Mouse (Mus musculus) naive thymus-derived CD4-positive, alpha-beta T cell, adult 2 months (primary cell): Measurements from ENCODE around the gene Smtn.

Experiments used
- DNase-seq: peaks from one replicate; pipeline ENCODE4 v3.0.0-alpha.2; 2011; ENCODE audit warnings: low read depth

Smtn gene

DNA sequence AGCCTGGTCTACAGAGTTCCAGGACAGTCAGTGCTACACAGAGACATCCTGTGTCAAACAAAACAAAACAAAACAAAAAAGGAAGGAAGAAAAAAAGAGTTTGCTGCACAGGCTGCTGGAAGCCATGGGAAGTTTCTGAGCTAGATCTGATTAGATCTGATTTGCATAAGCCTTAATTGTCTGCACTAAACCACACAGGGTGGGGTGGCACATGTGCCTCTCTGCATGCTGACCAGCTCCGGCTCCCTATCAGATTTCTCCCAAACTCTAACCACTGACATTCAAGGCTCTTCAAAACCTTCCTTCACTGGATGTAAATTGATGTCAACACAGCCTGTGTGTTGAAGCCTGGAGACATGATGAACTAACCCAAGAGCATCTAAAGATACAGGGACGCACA lies 6.6 kb upstream of the Smtn start:
- DNase-seq, result no peak

DNA sequence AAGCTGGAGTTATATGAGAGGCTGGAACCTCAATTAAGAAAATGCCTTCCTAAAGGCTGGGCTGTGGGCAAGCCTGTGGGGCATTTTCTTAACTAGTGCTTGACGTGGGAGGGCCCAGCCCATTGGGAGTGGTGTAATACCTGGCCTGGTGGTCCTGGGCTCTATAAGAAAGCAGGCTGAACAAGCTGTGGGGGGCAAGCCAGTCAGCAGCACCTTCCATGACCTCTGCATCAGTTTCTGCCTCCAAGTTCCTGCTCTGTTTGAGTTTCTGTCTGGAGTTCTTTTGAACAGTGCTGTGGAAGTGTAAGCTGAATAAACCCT lies 5.8 kb upstream of the Smtn start:
- no peak for DNase-seq

DNA sequence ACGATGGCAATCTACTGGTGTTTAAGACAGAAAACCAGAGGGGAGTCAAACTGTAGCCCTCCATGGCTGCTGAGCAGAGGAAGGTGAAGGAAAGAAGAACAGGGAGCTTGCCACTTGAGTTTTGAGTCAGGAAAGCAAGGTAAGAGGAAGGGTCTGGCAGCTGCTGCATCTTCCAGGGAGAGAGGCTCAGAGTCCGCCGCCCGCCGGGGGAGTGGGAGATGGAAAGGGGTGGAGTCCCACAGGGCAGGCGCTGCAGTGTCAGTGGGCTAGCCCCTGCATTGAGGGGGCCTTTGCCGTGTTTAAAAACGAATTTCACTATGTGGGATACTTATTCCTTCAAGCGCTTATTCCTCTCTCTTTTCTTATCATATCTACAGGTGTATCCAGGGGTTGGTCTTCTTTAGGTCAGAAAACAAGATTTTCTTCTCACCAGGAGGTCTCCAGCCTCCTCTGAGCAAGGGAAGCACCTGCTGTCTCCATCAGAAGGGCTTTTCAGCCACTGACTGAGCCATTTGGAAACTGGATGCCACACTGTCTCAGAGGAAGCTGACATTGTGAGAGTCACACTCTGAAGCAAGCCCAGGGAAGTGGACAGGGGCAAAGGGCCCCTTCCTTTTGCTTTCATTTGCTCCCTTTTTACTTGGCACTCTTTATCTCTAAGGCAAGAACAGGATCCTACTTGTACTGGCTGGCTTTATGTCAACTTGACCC lies 5.3 kb upstream of the Smtn start:
- DNase-seq, result no peak

DNA sequence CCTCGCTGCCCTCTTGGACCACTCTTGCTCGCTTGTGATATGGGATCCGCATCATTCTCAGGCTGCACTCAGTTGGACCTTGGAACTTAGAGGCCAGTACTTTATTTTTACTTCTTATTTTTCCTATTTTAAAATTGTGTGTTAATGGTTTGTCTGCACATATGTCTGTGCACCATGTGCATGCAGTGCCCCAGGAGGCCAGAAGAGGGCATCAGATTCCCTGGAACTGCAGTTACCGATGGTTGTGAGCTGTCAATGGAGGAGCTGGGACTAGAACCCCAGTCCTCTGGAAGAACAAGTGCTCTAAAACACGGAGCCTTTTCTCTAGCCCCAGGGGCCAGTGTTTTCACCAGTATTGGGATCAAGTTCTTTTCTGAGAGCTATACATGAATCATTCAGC lies 4.0 kb upstream of the Smtn start:
- no peak for DNase-seq

DNA sequence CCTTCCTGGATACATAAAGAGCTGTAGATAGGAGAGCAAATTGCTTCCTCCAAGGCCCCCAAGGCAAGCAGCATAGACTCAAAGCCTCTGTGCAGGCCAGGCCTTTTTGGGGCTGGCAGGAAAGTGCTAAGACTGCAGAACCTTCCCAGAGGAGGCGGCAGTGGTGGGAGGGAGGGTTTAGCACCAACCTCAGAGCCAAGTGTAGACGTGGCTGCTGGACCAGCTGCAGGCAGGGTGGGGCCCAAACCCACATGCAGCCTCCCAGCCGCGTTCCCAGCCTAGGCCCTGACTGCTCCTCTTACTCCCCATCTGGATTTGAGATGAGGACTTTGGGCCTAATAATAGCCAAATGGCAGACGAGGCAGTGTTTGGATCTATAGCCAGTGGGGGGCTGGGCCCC lies 2.6 kb upstream of the Smtn start:
- no peak for DNase-seq

DNA sequence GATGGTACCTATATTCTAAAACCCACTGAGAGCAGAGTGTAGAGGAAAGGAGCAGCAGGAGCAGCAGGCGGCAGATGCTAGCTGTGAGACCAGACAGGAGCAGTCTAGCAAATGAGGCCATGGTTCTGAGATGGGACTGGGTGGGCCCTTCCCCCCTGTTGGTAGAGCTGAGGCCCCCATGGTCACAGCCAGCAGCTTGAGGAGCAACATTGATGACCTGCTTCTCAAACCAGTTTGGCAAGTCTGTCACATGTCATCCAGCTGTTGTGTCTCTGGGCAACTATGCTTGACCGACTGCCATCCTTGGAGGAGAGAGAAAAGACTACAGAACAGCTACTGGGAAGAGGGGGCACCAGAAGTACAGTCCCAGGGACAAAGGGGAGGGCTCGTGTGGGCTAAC lies 1.5 kb upstream of the Smtn start:
- DNase-seq, result no peak

DNA sequence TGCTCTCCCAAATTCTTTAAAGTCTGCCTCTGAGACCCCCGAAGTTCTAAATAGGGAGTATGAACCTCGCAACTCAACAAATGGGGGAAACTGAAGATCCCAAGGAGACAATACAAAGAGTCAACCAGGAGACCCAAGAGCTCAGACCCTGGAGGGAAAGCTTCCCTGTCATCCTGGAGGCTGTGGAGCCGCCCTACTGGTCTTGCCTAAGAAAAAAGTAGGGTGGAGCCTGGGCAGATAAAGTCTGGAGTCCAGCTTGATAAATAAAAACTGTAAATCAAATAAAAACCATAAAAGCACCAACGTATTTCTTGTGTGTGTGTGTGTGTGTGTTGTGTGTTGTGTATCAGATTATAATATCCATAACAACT lies 601 bp downstream of the Smtn start:
- DNase-seq, result no peak

DNA sequence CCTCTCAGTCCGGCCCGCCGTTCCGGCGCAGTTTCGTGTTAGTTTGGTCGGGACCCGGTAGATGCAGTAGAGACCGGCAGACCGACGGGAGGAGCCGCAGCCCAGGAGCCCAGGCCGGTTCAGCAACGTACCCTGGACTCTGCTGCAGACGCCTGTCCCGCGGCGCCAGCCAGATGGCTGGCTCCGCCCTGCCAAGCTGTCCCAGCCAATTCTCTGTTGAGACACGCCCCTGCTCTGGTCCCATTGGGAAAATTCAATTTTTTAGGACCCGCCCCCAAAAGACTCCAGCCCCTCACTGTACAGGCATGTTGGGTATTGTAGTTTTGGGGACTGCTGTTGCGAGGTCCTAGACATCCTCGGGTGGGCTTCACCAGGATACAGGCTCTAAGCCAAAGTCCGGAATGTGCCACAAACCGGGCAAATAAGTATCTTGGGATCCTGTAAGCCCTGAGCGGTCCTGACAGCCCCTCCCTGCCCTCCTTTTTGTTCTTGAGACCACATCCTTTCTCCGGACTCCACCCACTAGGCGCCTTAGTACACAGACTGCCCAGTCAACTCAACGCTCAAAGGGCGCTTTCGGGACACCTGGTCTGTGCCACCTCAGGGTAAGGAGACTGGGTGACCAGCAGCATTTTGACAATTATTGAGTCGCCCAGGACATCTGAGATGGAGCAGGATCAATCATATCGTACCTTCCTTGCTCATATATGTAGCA lies 1.1 kb downstream of the Smtn start:
- DNase-seq, result peak; percentile 55

DNA sequence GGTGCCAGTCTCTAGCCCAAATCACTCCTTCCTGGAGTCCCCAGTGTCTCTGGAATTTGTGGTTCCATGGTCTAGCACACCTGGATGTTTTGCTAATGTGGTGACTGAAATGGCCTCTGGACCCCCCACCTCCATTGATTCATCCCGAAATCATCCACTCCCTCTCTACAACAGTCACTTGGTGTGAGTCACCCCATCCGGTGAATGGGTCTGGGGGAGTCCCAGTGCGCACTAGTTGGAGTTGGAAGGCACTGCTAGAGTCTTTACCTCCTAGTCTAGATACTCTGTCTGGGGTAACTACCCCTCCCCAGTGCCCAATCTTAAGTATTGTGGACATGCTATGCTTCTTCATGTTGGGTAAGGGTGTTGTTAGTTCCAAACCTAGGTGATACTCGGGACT lies 2.1 kb downstream of the Smtn start:
- DNase-seq, result peak; percentile 14

DNA sequence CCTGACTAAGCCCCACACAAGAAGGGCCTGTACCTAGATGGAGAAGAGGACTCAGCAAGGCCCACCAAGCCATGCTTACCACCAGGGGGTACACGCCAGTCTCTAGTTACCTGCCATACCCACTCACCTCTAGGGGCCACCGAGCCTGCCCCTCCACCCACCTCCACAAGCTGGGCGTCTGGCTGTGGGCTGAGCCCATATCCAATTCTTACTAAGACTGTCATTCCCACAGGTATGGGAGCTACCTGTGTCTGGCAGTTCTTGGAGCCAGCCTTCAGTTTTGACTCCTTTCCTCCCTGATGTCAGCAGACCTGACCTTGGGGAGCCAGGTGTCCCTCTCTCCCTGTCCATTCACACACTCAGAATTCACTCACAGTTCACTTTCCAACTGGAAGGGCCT lies 2.7 kb downstream of the Smtn start:
- DNase-seq, result peak; percentile 7

DNA sequence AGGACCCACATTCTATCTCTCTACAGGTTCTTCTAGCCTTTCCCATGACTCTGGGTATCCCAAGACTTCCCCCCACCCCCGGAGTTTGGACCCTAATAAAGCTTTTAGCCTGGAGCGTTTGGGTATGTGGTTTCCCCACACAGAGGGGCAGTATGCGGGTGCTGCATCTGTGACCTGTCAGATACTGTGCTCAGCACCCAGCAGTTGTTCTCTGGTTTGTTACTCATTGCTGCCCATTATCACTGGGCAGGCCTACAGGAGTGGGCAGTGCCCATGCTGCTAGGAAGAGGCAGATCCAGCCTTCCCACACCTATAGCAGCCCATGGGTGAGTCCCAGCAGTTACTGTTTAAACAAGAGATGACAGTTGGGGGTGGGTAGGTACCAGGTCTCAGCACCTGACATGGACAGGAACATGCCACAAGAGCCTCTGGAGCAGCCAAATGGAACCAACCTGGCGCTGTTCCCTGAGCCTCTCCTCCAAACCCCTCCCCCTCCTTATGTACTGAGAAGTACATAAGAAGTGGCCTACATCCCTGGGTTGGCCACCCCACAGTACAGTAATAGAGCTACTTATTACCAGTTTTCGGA lies 3.6 kb downstream of the Smtn start:
- peak; percentile 4 for DNase-seq

DNA sequence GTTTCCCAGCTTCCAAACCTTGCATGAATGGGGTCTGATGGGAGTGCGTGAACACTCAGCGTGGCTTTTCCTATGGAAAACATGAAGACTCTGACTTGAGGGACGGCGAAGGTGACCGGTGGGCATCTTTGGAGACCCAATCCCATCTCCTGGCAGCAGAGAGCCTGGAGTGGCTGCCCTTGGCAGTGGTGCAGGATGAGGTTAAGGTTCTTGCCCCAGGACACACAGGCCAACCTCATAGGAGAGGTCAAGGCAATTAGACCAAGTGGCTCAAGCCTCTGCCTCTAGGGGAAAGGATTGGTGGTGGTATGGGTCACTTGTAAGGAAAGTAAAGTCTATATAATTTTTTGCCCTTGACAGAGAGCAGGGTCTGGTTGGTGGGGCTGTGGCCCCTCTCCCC lies 4.3 kb downstream of the Smtn start:
- no peak for DNase-seq

DNA sequence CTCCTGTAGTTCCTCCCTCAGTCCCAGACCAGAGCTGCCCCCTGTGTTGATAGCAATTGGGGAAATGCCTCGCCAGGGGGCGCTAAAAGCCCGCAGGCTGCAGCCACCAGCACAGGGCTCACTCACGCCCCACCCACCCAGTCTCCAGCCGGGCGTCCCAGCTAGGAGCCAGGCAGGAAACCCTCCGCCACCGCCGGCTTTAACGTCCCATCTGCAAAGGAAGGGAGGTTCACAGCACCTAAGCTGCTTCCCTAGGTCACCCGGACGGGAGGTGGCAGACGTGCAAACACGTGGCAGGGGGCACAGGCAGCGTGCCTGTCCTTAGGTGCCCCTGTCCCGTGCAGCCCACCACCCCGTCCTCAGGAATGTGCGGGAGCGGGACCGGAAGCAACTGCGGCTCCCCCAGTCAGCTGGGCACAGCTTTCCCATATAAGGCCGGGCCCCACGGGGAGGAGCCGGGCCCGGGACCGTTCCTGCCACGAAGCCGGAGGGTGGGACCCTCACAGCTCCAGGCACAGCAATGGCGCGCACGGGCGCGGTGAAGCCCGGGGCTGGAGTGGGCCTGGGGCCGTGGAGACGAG lies 4.9 kb downstream of the Smtn start:
- peak; percentile 94 for DNase-seq

DNA sequence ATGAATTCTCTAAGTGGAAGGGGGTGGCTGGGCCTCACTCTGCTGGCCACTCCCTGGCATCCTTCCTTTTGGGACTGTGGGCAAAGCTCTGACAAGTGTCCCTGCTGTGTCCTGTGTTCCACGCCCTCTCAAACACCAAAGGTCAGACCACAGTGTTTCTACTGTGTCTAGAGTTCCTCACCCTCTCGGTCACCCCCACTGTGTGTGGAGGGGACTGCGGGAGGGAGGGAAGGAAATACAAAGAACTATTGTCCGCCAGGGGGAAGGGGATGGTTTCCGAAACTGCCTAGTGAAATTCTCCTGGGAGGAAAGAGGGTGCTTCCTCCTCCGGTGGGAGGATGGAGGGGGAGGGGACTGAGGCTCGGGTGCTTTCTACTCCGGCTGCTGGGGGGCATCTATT lies 5.5 kb downstream of the Smtn start:
- DNase-seq, result no peak

DNA sequence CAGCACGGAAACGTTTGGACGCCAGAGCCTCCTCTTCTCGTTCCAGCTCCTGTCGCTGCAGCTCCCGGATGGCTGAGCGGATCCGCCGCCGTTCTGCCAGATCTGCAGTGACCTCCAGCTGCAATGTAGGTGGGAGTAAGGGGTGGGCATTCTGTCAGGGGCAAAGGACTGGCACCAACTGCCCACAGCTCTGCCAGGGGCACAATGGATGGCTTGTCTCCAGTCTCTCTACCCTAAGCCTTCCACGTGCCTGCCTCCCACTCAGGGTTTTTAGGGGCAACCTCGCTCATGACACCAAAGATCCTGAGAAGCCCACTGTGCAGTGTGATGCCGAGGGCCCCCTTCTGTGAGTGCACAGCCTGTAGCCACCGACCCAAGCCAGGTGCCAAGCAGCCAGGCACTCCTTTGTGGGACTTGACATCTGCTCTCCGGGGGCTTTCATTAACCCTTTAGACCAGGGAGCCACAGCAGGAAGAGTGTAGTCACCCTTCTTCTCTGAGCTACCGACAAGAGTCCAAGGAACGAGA lies 6.9 kb downstream of the Smtn start:
- no peak for DNase-seq

DNA sequence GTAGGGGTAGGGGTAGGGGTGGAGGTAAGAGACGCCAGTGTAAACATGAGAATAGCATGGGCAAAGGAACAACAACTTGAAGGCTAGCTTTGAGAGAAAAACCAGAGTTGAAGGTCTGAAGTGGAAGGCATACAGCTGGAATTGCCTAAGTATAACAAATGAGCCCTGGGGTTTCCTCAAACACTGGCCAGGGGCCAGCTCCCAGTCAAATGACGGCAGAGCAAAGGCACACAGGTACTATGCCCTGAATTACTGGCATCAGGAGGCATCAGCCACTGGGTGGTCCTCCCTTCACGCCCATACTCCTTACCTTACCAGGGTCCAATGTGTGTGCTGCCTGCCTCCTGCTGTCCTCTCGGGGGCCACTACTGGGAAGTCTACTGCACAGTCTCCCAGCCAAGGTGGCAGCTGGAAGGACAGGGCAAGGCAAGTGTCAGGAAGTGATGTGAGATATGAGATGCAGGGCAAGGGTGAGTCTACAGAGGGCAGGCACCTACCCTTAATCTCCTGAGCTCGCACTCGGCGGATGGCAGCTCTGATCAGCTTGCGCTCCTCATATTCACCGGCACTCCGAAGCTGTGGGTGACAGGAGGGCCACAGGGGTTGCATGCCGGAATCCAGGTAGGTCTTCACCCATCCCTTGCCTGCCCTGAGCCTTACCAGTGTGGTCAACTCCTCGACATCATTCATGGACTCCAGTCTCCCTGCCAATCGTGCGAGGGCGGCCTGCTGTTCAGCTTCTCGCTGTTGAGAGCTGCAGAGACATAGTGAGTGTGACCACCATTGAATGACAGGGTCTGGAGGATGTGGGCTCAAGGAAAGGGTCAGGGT lies 8.1 kb downstream of the Smtn start:
- DNase-seq, result no peak

DNA sequence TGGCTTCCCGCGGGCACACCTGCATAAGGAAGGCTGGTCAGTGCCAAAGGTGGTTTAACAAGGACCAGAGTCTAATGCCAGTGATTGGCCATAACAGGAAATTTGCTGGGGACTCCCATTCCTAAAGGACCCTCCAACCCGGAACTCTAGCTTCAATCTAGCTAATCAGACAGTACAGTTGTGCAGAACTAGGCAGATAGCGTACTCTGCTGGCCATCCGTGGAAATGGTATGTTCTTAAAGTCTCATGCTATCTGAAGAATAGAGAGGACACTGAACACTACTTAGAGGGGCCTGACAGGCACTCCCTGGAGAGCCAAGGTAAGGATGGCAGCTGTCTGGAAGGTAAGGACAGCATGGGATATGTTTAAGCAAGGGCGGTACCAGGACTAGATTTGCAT lies 8.8 kb downstream of the Smtn start:
- no peak for DNase-seq

DNA sequence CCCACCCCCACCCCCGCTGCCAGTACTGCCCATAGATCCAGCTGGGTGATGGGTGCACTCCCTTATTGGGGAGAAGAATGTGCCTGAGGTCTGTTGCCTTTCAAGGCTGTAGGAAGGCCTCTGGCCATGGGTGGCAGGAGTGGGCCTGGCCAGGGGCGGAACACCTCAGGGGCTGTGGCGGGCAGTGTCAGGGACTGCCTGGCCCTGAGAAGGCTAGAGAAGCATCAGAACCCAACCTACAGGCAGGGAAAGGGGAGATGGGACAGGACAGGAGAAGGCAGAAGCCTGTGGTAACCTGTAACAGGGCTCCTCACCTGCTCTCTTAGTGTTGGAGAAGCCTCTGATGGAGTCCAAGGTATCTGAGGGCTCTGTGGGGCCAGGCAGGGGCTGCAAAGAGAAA lies 9.7 kb downstream of the Smtn start:
- DNase-seq, result no peak

DNA sequence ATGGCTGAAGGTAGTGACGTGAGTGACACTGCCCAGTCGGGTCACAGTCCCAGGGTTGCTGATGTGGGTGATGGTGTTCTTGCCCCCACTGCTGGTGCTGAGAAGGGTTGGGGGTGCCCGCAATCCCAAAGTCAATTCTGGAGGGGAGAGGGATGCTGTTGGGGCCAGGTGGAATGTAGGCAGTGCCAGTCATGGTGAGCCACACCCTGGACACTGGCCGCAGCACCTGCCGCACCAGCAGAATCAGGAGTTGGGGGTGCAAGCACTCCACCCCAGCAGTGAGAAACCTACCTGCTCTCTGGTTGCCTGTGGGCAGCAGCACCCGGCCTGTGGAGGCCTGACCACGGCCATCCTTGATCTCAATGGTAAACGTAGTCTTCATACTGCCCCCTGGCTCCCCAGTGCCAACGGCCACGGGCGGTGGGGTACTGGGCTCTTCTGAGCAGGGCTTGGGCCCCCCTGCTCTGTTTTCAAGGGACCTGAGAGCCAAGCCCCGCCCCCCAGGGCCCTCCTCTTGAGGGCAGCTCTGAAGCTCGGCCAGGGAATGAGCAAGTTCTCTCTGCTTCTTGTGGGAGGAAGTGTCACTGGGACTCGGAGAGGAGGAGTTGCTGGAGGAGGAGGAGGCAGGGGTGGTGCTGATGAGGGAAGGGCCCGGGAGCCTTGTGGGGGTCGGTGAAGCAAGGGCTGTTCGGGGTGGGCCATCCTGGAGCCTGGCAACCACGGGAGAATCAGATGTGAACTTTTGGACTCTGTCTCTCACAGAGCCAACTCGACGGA lies 10.7 kb downstream of the Smtn start:
- DNase-seq, result no peak

DNA sequence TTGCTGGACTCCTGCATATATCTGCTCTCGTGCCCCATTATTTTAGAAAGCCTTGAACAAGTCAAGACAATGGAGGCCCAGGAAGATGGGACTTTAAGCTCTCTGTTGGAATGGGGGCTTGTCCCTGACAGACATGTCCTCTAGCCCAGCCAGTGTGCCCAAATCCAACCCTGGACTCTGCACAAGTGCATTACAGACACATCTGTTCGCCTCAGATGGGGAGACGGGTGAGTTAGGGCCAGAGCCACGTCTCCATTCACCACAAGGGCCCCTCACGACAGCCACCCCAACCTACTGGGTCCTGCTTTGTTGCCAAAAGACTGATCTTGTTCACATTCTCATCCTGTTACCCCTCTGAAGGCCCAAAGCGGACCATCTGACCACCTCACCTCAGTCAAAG lies 12.2 kb downstream of the Smtn start:
- no peak for DNase-seq

DNA sequence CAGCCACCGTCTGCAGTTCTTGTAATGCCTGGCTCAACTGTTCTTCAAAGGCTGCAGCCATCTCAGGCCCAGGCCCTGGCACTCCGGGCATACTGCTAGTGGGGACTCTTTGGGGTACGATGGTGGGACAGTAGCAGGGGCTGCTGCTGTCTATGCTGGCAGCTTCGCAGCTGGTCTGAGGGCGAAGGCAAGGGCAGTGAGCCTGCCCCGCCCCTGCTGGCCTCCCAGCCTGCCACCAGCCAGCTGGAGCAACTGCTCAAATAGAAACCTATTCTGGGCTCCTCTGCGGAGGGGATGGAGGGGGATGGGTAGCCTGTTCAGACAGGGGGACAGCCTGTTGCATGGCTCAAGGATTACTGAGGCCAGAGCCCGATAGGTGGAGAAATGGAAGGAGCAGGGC lies 12.6 kb downstream of the Smtn start:
- DNase-seq, result no peak
